In the genomic region with DNA sequence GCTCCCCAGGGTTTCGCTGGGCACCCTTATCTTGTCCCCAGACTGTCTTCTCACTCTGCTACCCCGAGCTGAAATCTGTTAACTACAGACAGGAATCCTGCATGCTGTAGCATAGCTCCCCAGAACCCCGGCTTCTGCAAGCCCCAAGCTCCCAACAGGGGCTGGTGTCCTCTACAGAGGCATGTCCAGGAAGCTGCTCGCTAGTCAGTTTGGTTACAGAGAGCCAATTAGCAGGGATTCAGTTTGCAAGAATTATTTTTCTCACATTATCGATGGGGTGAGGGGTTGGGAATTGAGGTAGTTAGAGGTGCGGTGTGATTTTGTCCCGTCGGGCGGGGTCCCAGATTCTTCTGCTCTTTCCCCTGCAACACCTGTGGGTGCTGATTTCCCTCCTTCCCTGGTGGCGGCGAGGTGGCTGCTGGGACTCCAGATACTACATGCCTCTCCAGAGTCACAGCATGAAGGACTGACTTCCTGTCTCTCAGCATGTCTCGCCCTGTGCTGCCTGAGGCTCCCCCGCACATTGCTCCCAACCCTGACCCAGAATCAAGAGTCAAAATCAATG, we compare ENCODE assay signal across 8 mouse cellular contexts. TPM values are rescaled to one million over a fixed set of nuclear protein-coding genes. Genes with fewer than 3 reads are reported as not detected.
DNase-seq lines count a peak whose midpoint lies in the region; ATAC-seq and TF ChIP-seq lines count a peak whose summit lies in the region.

No protein-coding gene starts in this region.

- ATAC-seq in heart, embryonic 14.5 days (ENCODE audit: insufficient number of reproducible peaks, insufficient read depth, low FRiP score, low read depth) = peak; percentile 14

- in situ Hi-C loops in ES-E14 (cut with MboI; ENCODE audit: low sequenced_read_pairs in 2 of 2, unreplicated experiment in 2 of 2) = no loop called here

- no peaks in the 10 kb centered on the region for H3K27me3 ChIP-seq in heart, embryonic 14.5 days (ENCODE audit: control insufficient read depth, insufficient read depth, low read length)

- no peaks in the 10 kb centered on the region for H3K36me3 ChIP-seq in ES-E14 (ENCODE audit: control insufficient read depth, insufficient read depth, low read length, poor library complexity, severe bottlenecking)
- H3K36me3 ChIP-seq in heart, embryonic 14.5 days (ENCODE audit: control insufficient read depth, insufficient read depth, low read length) = no peaks in the 10 kb centered on the region
- H3K36me3 ChIP-seq in macrophage (ENCODE audit: inconsistent target) = no peaks in the 10 kb centered on the region

- peaks cover 2 to 7% of the 10 kb centered on the region in 2 experiments; a peak in 2 of 4 replicates for H3K4me1 ChIP-seq in ES-E14 (ENCODE audit: control insufficient read depth in 2 of 2, insufficient read depth in 2 of 2, low read length in 2 of 2, poor library complexity in 1 of 2)
- peaks cover 15 to 23% of the 10 kb centered on the region in 2 experiments for H3K4me1 ChIP-seq in heart, embryonic 14.5 days (ENCODE audit: control insufficient read depth in 2 of 2, insufficient read depth in 2 of 2, low read length in 2 of 2)

- H3K4me3 ChIP-seq in ES-E14 (ENCODE audit: insufficient read depth in 1 of 2, low read depth in 1 of 2, low read length in 2 of 2, poor library complexity in 1 of 2, severe bottlenecking in 1 of 2) (peak overlapping the region; percentile 54 to 55; a peak in 2 of 4 replicates), macrophage (ENCODE audit: inconsistent target) (peak overlapping the region; percentile 53)
- H3K4me3 ChIP-seq in heart, embryonic 14.5 days (ENCODE audit: control insufficient read depth in 1 of 2, insufficient read depth in 1 of 2, low read depth in 1 of 2, low read length in 2 of 2) = peak overlapping the region; percentile 52 to 53

- peaks cover 8% of the 10 kb centered on the region for H3K9me3 ChIP-seq in ES-E14 (ENCODE audit: control insufficient read depth, insufficient read depth, low read depth, low read length)
- H3K9me3 ChIP-seq in heart, embryonic 14.5 days (ENCODE audit: control insufficient read depth, low read length) = no peaks in the 10 kb centered on the region

- 9% methylated on average over 13 of the region's 13 CpGs for WGBS in heart, embryonic 14.5 days
- WGBS in macrophage (ENCODE audit: missing documents) = 9% methylated on average over 13 of the region's 13 CpGs

- no peak overlapping the region for H3K27ac ChIP-seq in ES-E14 (ENCODE audit: insufficient read depth, low read depth, low read length, poor library complexity, severe bottlenecking)
- H3K27ac ChIP-seq in heart, embryonic 14.5 days (replicated peaks in 1 of 2; ENCODE audit: control insufficient read depth in 1 of 2, insufficient read depth in 1 of 2, low read depth in 2 of 2, low read length in 2 of 2) = peak overlapping the region; percentile 99 to 100
- H3K27ac ChIP-seq in macrophage = peak overlapping the region; percentile 63

- H3K79me2 ChIP-seq in macrophage (ENCODE audit: inconsistent target) = no peaks in the 10 kb centered on the region

- peak; percentile 28 for DNase-seq in adrenal gland, adult 2 months
- DNase-seq in adrenal gland, adult 8-10 months = no peak
- DNase-seq in ES-E14 (ENCODE audit: low read depth, low spot score) = no peak
- peak; percentile 49 for DNase-seq in kidney, postnatal 14 days
- peak; percentile 67 for DNase-seq in thymus, postnatal 14 days
- DNase-seq in layer of hippocampus, adult 9-10 months (ENCODE audit: low spot score) = no peak

- peak overlapping the region; percentile 13; the same call in 1 of the 2 replicates for H3K9ac ChIP-seq in ES-E14 (ENCODE audit: insufficient read depth, low read depth, low read length, poor library complexity, severe bottlenecking)
- peak overlapping the region; percentile 93 for H3K9ac ChIP-seq in heart, embryonic 14.5 days (ENCODE audit: low read length)

- H3K4me2 ChIP-seq in heart, embryonic 14.5 days (ENCODE audit: low read length) = peak overlapping the region; percentile 95

TF ChIP-seq in ES-E14, 5 proteins besides CTCF, POLR2A, EP300 and RAD21:
- TF ChIP-seq CHD2 (IDR thresholded peaks at IDR 0.05; ENCODE audit: low read depth, low read length) (no peak), HCFC1 (IDR thresholded peaks at IDR 0.05; ENCODE audit: borderline replicate concordance, insufficient read depth, low read length) (no peak)

RNA-seq across cellular contexts. Expression of gene Actg1, which starts 31.6 kb away (rescaled TPM):
- 1,000 to 10,000 TPM in 1 of 2 experiments, 100 to 1,000 TPM in 1; 913 to 1,618 TPM for total RNA-seq in adrenal gland, adult 2 months (2021)
- 531 and 632 TPM in 2 replicates for polyA plus RNA-seq in adrenal gland, adult 2 months (2012; rRNA removed)
- total RNA-seq in adrenal gland, adult 8-10 months (2022) = 1,000 to 10,000 TPM; 1,100 to 1,474 (median 1,219) TPM
- total RNA-seq in ES-E14 (2012; rRNA removed) = 1,716 and 2,367 TPM in 2 replicates
- 979 and 1,136 TPM in 2 replicates for polyA plus RNA-seq in heart, embryonic 14.5 days (2014; fragmentation: Nextera tagmentation; extraction: Ambion mirVana)
- 1,000 to 10,000 TPM in 2 of 26 experiments, 100 to 1,000 TPM in 24; 287 to 1,531 (median 530) TPM for total RNA-seq in macrophage (2018; cell fraction: chromatin; rRNA removed)
- total RNA-seq in macrophage (2018; cell fraction: cytosol; rRNA removed) = 1,000 to 10,000 TPM; 1,610 to 3,491 (median 2,081) TPM
- 1,000 to 10,000 TPM in 17 of 26 experiments, 100 to 1,000 TPM in 9; 698 to 2,123 (median 1,142) TPM for total RNA-seq in macrophage (2018; cell fraction: nucleus; rRNA removed)
- 1,569 to 2,966 TPM (median 1,773 TPM) in 3 replicates for polyA plus RNA-seq in macrophage (2018)

RNA-seq across cellular contexts. Expression of gene Fscn2, which starts 44.6 kb away (rescaled TPM):
- total RNA-seq in adrenal gland, adult 2 months (2021) = under 1 TPM; 0.17 to 0.58 TPM
- 0.16 and 0.22 TPM in 2 replicates for polyA plus RNA-seq in adrenal gland, adult 2 months (2012; rRNA removed)
- 1 to 10 TPM in 1 of 4 experiments, under 1 TPM in 2, not detected in 1; 0.16 to 1.2 (median 0.42) TPM for total RNA-seq in adrenal gland, adult 8-10 months (2022)
- 0.31 and 0.42 TPM in 2 replicates for total RNA-seq in ES-E14 (2012; rRNA removed)
- 0.62 and 1.1 TPM in 2 replicates for polyA plus RNA-seq in heart, embryonic 14.5 days (2014; fragmentation: Nextera tagmentation; extraction: Ambion mirVana)
- under 1 TPM in 1 of 26 experiments, not detected in 25; 0.49 TPM for total RNA-seq in macrophage (2018; cell fraction: chromatin; rRNA removed)
- total RNA-seq in macrophage (2018; cell fraction: cytosol; rRNA removed) = under 1 TPM in 1 of 26 experiments, not detected in 25; 0.16 TPM
- total RNA-seq in macrophage (2018; cell fraction: nucleus; rRNA removed) = not detected
- polyA plus RNA-seq in macrophage (2018) = not detected in 3 replicates

Comparison
In these comparisons a context has a peak if more than half of its experiments do, and no peak if none do; other contexts are left out.
1. DNase-seq: peak in adrenal gland, adult 2 months (single experiment), kidney, postnatal 14 days (single experiment) and thymus, postnatal 14 days (single experiment); none in adrenal gland, adult 8-10 months (single experiment), ES-E14 (single experiment) and layer of hippocampus, adult 9-10 months (single experiment).
2. Peak in every context shown above with its lines, with median percentiles within 50 percentile points of each other: H3K4me3 ChIP-seq.